Mouse (Mus musculus) effector memory CD4-positive, alpha-beta T cell, adult 5 months (primary cell): ENCODE results near the gene Bhmt. TPM values are rescaled to one million over a fixed set of nuclear protein-coding genes. Genes with fewer than 3 reads are reported as not detected.

Experiments
- polyA plus RNA-seq: library from polyadenylated mRNA; unstranded; fragments of 100-300 nt; shearing (Covaris generic); gene quantifications from one replicate; pipeline ENCODE4 v1.2.1, GENCODE M21; 2017

Bhmt gene
- not detected for polyA plus RNA-seq

GRCm38 (mm10) chr13:93637282-93638245 is at the start of gene Bhmt:
Gene Bhmt, minus strand, starts transcription at chr13:93637961.

GRCm38 (mm10) chr13:93674131-93674561 is 36.4 kb upstream of the Bhmt start, which contains the start of the genes Bhmt2 and Dmgdh:
Gene Bhmt2, minus strand, starts transcription at chr13:93674302.
Gene Dmgdh, plus strand, starts transcription at chr13:93674433.

Other genes starting within 250 kb of the Bhmt start
- gene Jmy, start 138.2 kb downstream of the Bhmt start, polyA plus RNA-seq: 181 TPM
- gene Bhmt2, start 36.3 kb upstream of the Bhmt start, polyA plus RNA-seq: not detected
- not detected for gene Dmgdh, start 36.5 kb upstream of the Bhmt start, polyA plus RNA-seq
- gene Arsb, start 133.7 kb upstream of the Bhmt start, polyA plus RNA-seq: 19.0 TPM